Mouse (Mus musculus): Measurements from ENCODE around the gene Hyal6.

Gene Hyal6

GRCm38 (mm10) chr6:24732945-24733344 lies at the start of gene Hyal6:
TSS of gene Hyal6 (plus strand) at chr6:24733245.
- no peak for DNase-seq (ENCODE audit: low read depth, low spot score)

DNA sequence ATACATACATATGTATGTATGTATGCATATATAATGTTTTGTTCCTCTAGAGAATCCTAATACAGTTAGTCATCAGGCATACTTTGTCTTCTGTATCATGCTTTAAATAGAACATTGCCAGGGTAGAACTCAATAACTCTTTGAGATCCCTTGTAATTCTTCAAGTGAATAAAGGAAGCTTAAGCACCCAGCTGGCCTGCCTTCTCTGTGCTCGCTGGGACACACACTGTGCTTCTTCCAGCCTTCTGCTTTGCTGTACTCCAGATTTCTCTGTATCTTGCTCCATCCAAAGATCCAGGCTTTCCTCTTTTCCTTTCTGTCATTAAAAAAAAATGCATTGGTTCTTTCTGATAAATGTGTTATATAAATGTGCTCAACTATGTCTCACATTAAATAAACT lies 45.2 kb upstream of the Hyal6 start:
- no peak for DNase-seq (ENCODE audit: low read depth, low spot score)

GRCm38 (mm10) chr6:24694455-24695410 lies 38.3 kb upstream of the Hyal6 start:
- DNase-seq (ENCODE audit: low read depth, low spot score) = no peak

DNA sequence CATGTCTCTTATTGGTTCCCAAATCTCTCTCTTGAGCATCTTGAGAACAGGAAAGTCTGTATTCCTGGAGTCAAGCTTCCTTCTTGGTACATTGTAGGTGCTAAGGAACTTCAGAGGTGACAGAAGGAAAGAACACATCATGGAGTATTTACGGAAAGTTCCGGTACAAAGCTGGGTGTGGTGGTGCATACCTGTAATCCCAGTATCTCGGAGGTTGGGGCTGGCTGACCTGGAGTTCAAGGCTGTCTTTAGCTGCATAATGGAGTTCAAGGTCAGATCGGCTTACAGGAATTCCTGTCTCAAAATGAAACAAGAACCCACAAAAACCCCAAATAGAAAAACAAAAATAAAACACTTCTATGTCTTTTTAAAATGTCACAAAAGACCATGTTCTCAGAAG lies 36.9 kb upstream of the Hyal6 start:
- peak; percentile 75 for DNase-seq (ENCODE audit: low read depth, low spot score)

DNA sequence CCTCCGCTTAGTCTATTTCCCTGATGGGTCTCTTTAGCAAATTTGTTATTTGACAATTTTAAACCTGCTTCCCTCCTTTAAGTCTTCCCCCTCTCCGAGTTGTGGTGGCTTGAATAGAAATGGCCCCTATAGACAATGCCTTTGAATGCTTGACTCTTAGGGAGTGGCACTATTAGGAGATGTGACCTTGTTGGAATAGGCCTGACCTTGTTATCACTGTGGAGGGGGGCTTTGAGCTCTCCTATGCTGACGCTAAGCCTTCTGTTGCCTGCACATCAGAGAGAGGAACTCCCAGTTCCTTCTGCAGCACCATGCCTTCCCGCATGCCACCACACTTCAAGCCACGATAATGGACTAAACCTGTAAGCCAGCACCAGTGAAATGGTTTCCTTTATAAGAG lies 35.8 kb upstream of the Hyal6 start:
- peak; percentile 65 for DNase-seq (ENCODE audit: low read depth, low spot score)

GRCm38 (mm10) chr6:24707090-24707489 lies 26.0 kb upstream of the Hyal6 start:
- DNase-seq (ENCODE audit: low read depth, low spot score) = no peak

DNA sequence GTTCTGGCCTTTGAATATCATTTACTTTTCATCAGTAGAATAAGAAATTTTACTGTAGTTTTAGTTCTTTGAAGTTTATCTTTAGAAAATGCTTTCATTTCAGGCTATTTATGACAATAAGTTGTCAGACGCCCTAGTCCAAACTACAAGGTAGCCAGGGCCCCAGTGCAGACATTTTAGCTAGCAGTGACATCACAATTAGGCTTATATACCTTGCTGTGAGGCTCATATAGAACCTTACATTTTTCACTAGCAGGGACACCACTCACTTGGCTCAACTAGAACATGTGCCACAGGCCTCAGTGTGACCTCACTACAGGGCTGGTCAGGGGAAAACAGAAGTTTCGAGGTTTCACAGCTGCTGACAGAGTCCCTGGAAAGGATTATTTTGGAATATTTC lies 25.5 kb upstream of the Hyal6 start:
- DNase-seq (ENCODE audit: low read depth, low spot score) = no peak

GRCm38 (mm10) chr6:24721317-24722099 lies 11.5 kb upstream of the Hyal6 start:
- peak; percentile 42 for DNase-seq (ENCODE audit: low read depth, low spot score)

DNA sequence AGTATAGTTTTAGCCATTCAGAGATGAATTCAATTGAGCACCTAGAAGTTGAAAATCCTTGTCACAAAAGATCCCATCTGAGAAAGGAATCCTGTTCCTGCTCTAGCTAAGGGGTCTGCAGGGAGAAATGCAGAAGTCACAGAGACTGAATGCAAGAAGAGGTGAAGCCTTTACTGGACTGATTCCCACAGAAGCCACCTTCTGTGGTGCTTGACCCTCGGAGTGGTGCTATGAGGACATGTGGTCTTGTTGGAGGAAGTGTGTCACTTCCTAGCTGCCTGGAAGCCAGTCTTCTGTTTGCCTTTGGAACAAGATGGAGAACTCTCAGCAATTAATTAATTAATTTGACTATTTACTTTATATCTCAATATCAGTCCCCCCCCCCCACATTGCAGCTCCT lies 4.9 kb upstream of the Hyal6 start:
- DNase-seq (ENCODE audit: low read depth, low spot score) = no peak

DNA sequence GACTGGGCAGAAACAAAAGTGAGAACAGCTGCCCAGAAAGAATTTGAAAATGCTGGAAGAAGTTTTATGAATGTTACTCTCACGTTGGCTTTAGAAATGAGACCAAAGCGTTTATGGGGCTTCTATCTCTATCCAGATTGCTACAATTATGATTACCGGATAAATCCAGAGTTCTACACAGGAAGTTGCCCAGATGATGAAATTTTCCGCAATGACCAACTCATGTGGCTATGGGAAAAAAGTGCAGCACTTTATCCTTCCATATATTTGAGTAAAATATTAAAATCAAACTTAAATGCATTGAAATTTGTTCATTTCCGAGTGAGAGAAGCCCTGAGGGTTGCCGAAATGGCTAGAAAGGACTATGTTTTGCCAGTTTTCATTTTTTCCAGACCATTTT lies 1.5 kb downstream of the Hyal6 start:
- DNase-seq (ENCODE audit: low read depth, low spot score) = no peak

DNA sequence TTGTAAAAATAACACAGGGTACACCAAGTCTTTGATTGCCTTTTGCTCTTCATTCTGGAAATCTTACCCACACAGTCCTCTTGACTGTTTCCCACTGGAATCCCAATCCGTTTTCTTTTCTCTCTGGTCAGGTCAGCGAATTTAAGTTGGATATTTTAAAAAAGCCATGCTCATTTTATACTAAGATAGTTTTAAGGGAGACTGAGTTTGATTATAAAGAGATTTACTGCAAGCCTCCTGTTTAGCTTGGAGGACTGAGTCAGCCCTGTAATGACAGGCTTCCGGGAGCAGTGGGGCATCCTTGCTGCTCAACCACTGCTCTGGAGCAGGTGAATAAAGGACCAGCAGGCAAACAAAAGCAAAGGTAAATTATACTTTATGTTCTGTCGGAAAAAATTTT lies 15.0 kb downstream of the Hyal6 start, which contains the start of gene Hyal4:
Hyal4 (plus strand) TSS at position 301 of the 400 bp plus-strand sequence.
- no peak for DNase-seq (ENCODE audit: low read depth, low spot score)

DNA sequence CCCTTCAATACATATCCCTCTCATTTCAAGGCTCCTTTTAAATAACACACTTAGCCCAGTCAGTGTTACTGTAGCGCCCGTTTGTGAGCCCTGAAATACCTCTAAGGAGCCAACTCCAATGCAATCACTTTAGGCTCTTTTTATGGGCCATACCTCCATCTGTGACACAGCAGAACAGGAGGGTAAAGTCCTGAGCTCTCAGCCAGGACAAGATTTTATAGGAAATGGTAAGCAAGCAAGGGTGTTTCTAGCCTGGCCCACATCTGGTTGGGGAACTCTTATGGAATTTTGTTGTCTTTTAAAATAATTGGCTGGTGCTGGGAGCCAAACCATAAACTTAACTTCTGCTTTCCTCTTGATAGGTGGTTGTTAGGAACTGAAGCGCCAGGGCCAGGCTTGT lies 26.2 kb downstream of the Hyal6 start:
- DNase-seq (ENCODE audit: low read depth, low spot score) = no peak

GRCm38 (mm10) chr6:24766261-24766660 lies 33.2 kb downstream of the Hyal6 start:
- DNase-seq (ENCODE audit: low read depth, low spot score) = no peak

GRCm38 (mm10) chr6:24779182-24779581 lies 46.1 kb downstream of the Hyal6 start:
- DNase-seq (ENCODE audit: low read depth, low spot score) = peak; percentile 5

DNA sequence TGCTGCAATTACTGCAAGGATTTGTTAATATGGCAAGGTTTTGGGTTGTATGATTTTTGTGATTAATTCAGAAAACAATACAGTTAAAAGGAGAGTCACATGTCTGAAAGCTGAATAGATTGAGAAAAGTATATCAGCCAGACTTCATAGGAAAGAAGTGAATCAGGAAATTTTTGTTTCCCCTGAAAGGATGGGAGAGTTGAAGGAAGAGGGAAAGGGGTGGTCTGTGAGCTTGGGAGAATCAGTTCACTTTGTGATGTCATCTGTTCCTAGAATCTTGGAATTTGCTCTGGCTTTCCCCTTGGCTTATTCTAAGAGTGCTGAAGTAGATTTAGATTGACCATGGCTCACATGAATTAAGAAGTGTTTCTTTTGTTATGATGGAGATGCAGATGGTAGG lies 57.8 kb downstream of the Hyal6 start, which contains the start of gene Spam1:
Spam1 (plus strand) TSS at position 301 of the 400 bp plus-strand sequence.
- DNase-seq (ENCODE audit: low read depth, low spot score) = no peak

All from R1 (cell line).